Mouse (Mus musculus) midbrain, embryonic 11.5 days (tissue): ENCODE data around the gene Polg2. TPM values are rescaled to one million over a fixed set of nuclear protein-coding genes. Genes with fewer than 3 reads are reported as not detected.

ENCODE experiments used
- ATAC-seq: fragments of 200-750 bp; cut with Nextera tagmentation; 2 replicates; pipeline ENCODE4 v1.8.0; 2017; ENCODE audit warnings: moderate TSS enrichment, moderate library complexity; ENCODE audit not compliant: low FRiP score
- DNase-seq: peaks from one replicate; pipeline ENCODE4 v3.0.0; 2015; ENCODE audit warnings: low spot score; ENCODE audit errors: missing footprints
- H3K27ac ChIP-seq: fragments of 300-500 bp; sonication (generic); 2 replicates; pipeline ENCODE4 v1.5.1; 2014; ENCODE audit warnings: low read depth, low read length
- H3K27me3 ChIP-seq: fragments of 300-500 bp; sonication (generic); 2 replicates; pipeline ENCODE4 v1.6.1; 2014; ENCODE audit warnings: mild to moderate bottlenecking, low read length, moderate library complexity, mixed read lengths; ENCODE audit not compliant: control insufficient read depth, insufficient read depth
- H3K36me3 ChIP-seq: fragments of 300-500 bp; sonication (generic); 2 replicates; pipeline ENCODE4 v1.6.1; 2014; ENCODE audit warnings: mild to moderate bottlenecking, low read length, moderate library complexity, mixed read lengths; ENCODE audit not compliant: control insufficient read depth, insufficient read depth
- H3K4me1 ChIP-seq: fragments of 300-500 bp; sonication (generic); 2 replicates; pipeline ENCODE4 v1.6.1; 2014; ENCODE audit warnings: low read length; ENCODE audit not compliant: control insufficient read depth, insufficient read depth
- H3K4me2 ChIP-seq: fragments of 300-500 bp; sonication (generic); 2 replicates; pipeline ENCODE4 v1.6.1; 2014; ENCODE audit warnings: mild to moderate bottlenecking, moderate library complexity
- H3K4me3 ChIP-seq: fragments of 300-500 bp; sonication (generic); 2 replicates; pipeline ENCODE4 v1.5.1; 2014; ENCODE audit warnings: low read depth, low read length
- H3K9ac ChIP-seq: fragments of 300-500 bp; sonication (generic); 2 replicates; pipeline ENCODE4 v1.6.1; 2014; ENCODE audit warnings: low read length
- H3K9me3 ChIP-seq: fragments of 300-500 bp; sonication (generic); 2 replicates; pipeline ENCODE4 v1.6.1; 2016; ENCODE audit warnings: low read length; ENCODE audit not compliant: control insufficient read depth
- WGBS: fragments of 180-500 bp; shearing (Covaris S2); extraction: QIAGEN DNeasy Blood & Tissue Kit; methylation state at CpG from one replicate; pipeline ENCODE4 v1.1.7; 2014; 5-methylcytosine and 5-hydroxymethylcytosine counted together
- polyA plus RNA-seq: library from polyadenylated mRNA; unstranded; fragments of >200 nt; fragmentation: Nextera tagmentation; extraction: Ambion mirVana; gene quantifications from 2 replicates; pipeline ENCODE4 v1.2.1, GENCODE M21; 2014

Gene Polg2
- 9.7 and 11.2 TPM in 2 replicates for polyA plus RNA-seq

DNA sequence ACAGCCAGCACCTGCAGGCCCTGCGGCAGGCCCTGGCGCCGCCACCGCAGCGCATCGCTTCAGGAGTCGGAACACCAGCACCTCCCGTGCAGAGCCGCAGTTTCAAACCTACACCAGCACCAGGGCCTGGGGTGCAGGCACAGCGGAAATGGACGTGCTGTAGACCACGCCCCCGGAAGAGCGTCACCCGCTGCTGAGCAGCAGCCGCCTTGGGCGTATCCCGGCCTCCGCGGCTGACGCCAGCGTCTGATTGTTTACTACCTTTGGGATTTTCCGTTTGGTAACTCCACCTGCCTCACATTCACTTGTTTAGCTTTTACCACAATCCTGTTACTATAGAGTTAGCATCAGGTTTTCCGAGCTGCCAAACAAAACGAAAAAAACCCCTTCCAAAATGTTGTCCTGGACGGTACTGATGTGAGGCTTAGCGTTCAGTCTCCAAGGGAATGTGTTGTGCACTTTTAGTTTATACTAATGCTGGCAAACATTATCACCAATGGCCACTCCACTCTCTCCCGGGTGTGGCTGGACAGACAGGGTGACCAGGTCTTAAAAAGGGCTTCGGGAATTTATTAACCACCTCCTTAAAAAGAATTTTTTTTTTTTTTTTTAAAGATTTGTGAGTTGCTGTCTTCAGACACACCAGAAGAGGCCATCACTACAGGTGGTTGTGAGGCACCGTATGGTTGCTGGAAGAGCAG is at the start of gene Polg2:
TSS of gene Polg2 (minus strand) at position 150 of the 701 bp plus-strand sequence.
- peak within 1 kb of the TSS; percentile 82 for H3K27ac ChIP-seq
- ATAC-seq (peak; percentile 99), DNase-seq (peak; percentile 99)
- no peaks in the 10 kb centered on the region for H3K27me3 ChIP-seq
- H3K4me1 ChIP-seq = peaks cover 6% of the 10 kb centered on the region; the same call in 1 of the 2 replicates
- H3K9ac ChIP-seq = peak within 1 kb of the TSS; percentile 87
- peaks cover 22% of the 10 kb centered on the region for H3K36me3 ChIP-seq
- H3K4me2 ChIP-seq = peak within 1 kb of the TSS; percentile 85
- no peaks in the 10 kb centered on the region for H3K9me3 ChIP-seq
- WGBS = 2% methylated on average over 30 of the region's 30 CpGs
- H3K4me3 ChIP-seq = peak within 1 kb of the TSS; percentile 78

DNA sequence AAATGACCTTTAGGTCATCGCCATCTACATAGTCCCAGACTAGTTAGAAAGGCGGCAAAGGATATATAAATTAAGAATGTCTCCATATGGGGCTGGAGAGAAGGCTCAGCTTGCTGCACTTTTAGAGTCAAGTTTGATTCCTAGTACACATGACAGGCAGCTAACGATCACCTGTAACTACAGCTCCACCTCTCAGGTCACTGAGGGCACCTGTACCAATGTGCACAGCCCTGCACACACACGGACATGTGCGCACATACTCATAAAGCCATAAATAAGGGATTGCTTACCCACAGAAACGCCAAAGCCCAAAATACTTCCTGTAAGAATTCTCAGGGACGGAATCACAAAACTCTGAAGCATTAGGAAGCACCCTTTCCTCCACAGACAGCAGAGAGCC is 48.7 kb upstream of the Polg2 start:
- WGBS = 95% methylated on average over 7 of the region's 7 CpGs
- no peak overlapping the region for H3K4me2 ChIP-seq
- H3K27me3 ChIP-seq = no peaks in the 10 kb centered on the region
- no peaks in the 10 kb centered on the region for H3K4me1 ChIP-seq
- DNase-seq = no peak
- H3K4me3 ChIP-seq = no peak overlapping the region
- H3K9ac ChIP-seq = no peak overlapping the region
- H3K27ac ChIP-seq = no peak overlapping the region
- no peaks in the 10 kb centered on the region for H3K9me3 ChIP-seq
- H3K36me3 ChIP-seq = peaks cover 11% of the 10 kb centered on the region
- ATAC-seq = no peak

DNA sequence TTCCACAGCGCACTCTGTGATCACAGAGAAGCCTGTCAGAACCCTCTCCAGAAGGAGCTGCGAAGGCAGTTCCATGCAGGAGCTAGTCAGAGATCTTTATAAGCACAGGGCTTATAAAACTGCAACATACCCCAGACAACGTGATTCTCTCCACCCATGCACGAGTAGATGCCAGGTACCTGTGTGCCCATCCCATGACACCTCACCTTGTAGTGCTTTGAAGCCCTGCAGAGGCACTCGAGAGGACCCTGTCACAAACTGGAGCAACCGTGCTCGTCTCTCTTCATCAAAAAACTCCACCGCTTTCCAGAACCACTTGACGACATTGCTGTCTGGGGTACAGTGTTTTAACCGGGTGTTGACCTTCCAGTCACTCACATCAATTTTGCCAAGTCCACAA is 45.1 kb upstream of the Polg2 start:
- Histone ChIP-seq H3K4me2 (no peak overlapping the region), H3K9me3 (no peaks in the 10 kb centered on the region), H3K4me1 (no peaks in the 10 kb centered on the region), H3K4me3 (no peak overlapping the region), H3K27ac (no peak overlapping the region), H3K27me3 (no peaks in the 10 kb centered on the region), H3K36me3 (peaks cover 12% of the 10 kb centered on the region), H3K9ac (no peak overlapping the region)
- 95% methylated on average over 10 of the region's 10 CpGs for WGBS
- DNase-seq (no peak), ATAC-seq (no peak)

DNA sequence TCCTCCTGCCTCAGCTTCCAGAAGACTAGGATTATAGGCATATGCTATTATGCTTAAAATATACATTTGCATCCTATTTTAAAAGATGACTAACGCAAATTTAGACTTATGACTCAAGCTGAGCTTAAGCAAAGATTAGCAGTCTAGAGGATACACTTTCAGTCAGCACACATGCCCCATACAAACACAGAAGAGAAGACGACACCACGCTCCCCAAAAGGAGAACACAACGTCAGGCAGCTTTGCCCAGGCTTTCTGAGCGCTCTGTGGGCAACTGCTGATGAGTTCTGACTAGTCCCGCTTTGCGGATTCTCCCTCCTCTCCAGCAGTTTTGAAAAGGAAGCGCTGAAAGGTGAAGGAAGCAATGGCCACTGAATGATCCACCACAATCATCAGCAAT is 44.4 kb upstream of the Polg2 start:
- no peak for ATAC-seq
- H3K27me3 ChIP-seq = no peaks in the 10 kb centered on the region
- no peak overlapping the region for H3K4me3 ChIP-seq
- no peaks in the 10 kb centered on the region for H3K4me1 ChIP-seq
- H3K9ac ChIP-seq = no peak overlapping the region
- no peak overlapping the region for H3K27ac ChIP-seq
- 92% methylated on average over 8 of the region's 8 CpGs for WGBS
- no peak for DNase-seq
- no peaks in the 10 kb centered on the region for H3K9me3 ChIP-seq
- peaks cover 15% of the 10 kb centered on the region for H3K36me3 ChIP-seq
- H3K4me2 ChIP-seq = no peak overlapping the region

DNA sequence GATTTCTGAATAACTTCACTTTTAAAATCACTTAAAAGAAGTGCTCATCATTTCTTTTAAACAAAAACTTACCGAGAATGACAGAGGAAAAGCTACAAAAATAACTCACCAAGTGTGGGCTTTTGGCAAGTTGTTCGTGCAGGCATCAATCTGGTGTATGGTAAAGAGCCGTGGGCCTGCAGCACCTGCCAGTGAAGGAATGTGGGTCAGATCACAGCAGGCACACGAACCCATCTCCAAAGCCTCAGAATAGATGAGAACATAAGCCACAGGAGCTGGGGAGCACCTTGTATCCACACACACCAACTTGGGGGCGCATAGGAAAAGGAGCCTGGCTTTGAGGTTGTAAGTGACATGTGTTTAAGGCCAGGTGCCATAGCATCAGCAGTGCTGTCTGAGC is 43.6 kb upstream of the Polg2 start:
- Histone ChIP-seq H3K9me3 (no peaks in the 10 kb centered on the region), H3K9ac (no peak overlapping the region), H3K36me3 (peaks cover 10% of the 10 kb centered on the region), H3K4me3 (no peak overlapping the region), H3K27ac (no peak overlapping the region), H3K4me1 (no peaks in the 10 kb centered on the region), H3K4me2 (no peak overlapping the region), H3K27me3 (no peaks in the 10 kb centered on the region)
- ATAC-seq (no peak), DNase-seq (no peak)
- WGBS = 91% methylated on average over 5 of the region's 5 CpGs

DNA sequence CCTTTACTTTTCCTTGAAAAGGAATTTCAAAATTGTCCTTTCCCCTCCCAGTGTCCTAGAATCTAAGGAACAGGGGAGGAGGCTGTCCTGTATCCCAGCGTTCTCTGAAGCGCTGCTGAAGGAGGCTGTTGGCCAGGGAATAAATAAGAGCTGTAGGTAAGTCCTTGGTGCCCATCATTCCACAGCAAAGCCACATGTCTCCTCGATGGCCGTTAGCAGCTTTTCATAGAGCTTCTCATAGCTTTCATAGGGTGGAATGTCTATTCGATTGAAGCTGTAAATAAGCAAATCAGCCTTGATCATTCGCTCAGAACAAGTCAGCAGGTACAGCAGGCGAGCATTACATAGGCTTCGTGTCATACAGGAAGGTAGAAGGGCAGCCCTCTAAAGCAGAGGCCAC is 43.2 kb upstream of the Polg2 start:
- no peaks in the 10 kb centered on the region for H3K4me1 ChIP-seq
- H3K27me3 ChIP-seq = no peaks in the 10 kb centered on the region
- ATAC-seq (no peak), DNase-seq (no peak)
- H3K36me3 ChIP-seq = peaks cover 10% of the 10 kb centered on the region
- no peaks in the 10 kb centered on the region for H3K9me3 ChIP-seq
- no peak overlapping the region for H3K9ac ChIP-seq
- WGBS = 93% methylated on average over 8 of the region's 8 CpGs
- H3K4me2 ChIP-seq = no peak overlapping the region
- H3K27ac ChIP-seq = no peak overlapping the region
- no peak overlapping the region for H3K4me3 ChIP-seq

DNA sequence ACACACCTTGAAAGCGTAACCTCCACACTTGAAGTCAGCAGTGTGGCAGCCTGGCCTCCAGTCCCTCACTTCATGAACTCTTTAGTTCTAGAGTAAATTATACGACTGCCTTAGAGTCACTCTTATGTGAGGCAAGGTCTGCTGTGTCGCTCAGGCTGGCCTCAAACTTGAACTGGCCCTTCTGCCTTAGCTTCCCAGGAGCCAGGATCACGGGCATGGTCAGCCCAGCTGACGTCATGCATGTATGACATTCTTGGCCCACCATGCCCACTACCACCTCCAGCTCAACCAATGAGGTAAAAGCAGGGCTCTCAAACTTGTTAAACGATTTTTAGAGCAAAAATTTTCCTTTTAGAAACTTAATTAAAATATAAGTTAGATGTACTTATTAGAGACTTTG is 42.1 kb upstream of the Polg2 start:
- Histone ChIP-seq H3K9ac (no peak overlapping the region), H3K4me3 (no peak overlapping the region), H3K27ac (no peak overlapping the region), H3K4me2 (no peak overlapping the region), H3K9me3 (no peaks in the 10 kb centered on the region), H3K36me3 (peaks cover 11% of the 10 kb centered on the region), H3K27me3 (no peaks in the 10 kb centered on the region), H3K4me1 (no peaks in the 10 kb centered on the region)
- WGBS = 88% methylated on average over 6 of the region's 6 CpGs
- no peak for DNase-seq
- no peak for ATAC-seq

DNA sequence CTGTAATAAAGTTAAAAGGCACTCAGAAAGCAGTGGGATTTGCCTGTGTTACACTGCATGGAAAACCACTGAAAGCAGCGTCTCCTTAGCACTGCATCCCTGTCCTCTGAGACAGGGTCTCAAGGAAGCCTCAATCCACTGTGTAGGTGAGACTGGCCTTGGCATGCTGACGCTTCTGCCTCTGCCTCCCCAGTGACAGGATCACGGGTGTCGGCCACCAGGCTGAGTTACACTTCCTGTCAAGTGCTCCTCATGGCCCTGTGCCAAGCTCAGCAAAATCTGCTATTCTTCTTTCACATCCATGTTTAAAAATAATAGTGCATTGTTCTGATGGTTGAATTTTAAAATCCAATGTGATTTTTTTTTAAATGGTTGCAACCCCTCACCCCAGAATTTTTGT is 41.6 kb upstream of the Polg2 start:
- Histone ChIP-seq H3K9ac (no peak overlapping the region), H3K9me3 (no peaks in the 10 kb centered on the region), H3K4me1 (no peaks in the 10 kb centered on the region), H3K27ac (no peak overlapping the region), H3K4me2 (no peak overlapping the region), H3K4me3 (no peak overlapping the region), H3K27me3 (no peaks in the 10 kb centered on the region), H3K36me3 (peaks cover 12% of the 10 kb centered on the region)
- no peak for DNase-seq
- 93% methylated on average over 4 of the region's 4 CpGs for whole genome bisulfite sequencing
- ATAC-seq = no peak

DNA sequence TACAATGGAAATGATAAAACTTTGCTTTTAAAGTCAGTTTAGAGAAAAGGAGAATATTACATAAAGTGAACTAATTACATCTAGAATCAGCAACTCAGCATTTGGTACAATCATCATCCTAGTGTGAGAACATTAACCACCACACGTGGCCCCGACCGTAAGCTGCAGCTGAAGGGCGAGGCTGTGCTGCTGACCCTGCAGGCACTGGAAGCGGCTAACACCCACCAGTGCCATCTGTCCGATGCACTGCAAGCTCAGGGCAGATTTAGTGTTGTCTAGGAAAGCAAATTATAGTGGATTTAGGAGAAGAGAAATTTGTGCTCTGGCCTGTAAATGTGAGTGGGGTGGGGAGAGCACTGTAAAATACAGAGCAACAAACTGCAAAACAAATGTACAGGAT is 40.9 kb upstream of the Polg2 start:
- WGBS = 93% methylated on average over 6 of the region's 6 CpGs

More for the DNA sequence above, 40.9 kb upstream of the Polg2 start:
- no peak overlapping the region for H3K4me2 ChIP-seq
- H3K9ac ChIP-seq = no peak overlapping the region
- H3K27ac ChIP-seq = no peak overlapping the region
- no peaks in the 10 kb centered on the region for H3K27me3 ChIP-seq
- H3K4me3 ChIP-seq = no peak overlapping the region
- H3K36me3 ChIP-seq = peaks cover 12% of the 10 kb centered on the region
- no peaks in the 10 kb centered on the region for H3K4me1 ChIP-seq
- H3K9me3 ChIP-seq = no peaks in the 10 kb centered on the region
- ATAC-seq (no peak), DNase-seq (no peak)
